Mouse (Mus musculus): ENCODE data around the gene Dnajc6. TPM values are rescaled to one million over a fixed set of nuclear protein-coding genes. Genes with fewer than 3 reads are reported as not detected.

Gene Dnajc6
- polyA plus RNA-seq, 1 experiment from 2014 or later = 0.78 TPM

- Histone ChIP-seq H3K9ac (ENCODE audit: low read length) (peak overlapping the region; percentile 57), H3K36me3 (ENCODE audit: control insufficient read depth, insufficient read depth, low read length) (no peaks in the 10 kb centered on the region), H3K9me3 (ENCODE audit: control insufficient read depth, low read length) (no peaks in the 10 kb centered on the region), H3K27ac (ENCODE audit: low read length) (no peak overlapping the region), H3K4me1 (replicated peaks; ENCODE audit: control insufficient read depth, insufficient read depth, low read length) (peaks cover 13% of the 10 kb centered on the region; the same call in 1 of the 2 replicates), H3K4me2 (ENCODE audit: low read depth, low read length) (peak overlapping the region; percentile 98), H3K27me3 (ENCODE audit: control insufficient read depth, insufficient read depth, low read depth, low read length) (peaks cover 28% of the 10 kb centered on the region), H3K4me3 (ENCODE audit: low read length) (peak overlapping the region; percentile 61)
- 2% methylated on average over 22 of the region's 28 CpGs for WGBS
- no peak for ATAC-seq (ENCODE audit: low read depth)
Measured at GRCm38 (mm10) chr4:101496188-101496533, 287 bp upstream of the Dnajc6 start.

GRCm38 (mm10) chr4:101497336-101497735, 888 bp downstream of the Dnajc6 start:
- peaks cover 13% of the 10 kb centered on the region; the same call in 1 of the 2 replicates for H3K4me1 ChIP-seq (replicated peaks; ENCODE audit: control insufficient read depth, insufficient read depth, low read length)
- no peak overlapping the region for H3K27ac ChIP-seq (ENCODE audit: low read length)
- H3K9ac ChIP-seq (ENCODE audit: low read length) = no peak overlapping the region
- H3K9me3 ChIP-seq (ENCODE audit: control insufficient read depth, low read length) = no peaks in the 10 kb centered on the region
- 3% methylated on average over 14 of the region's 14 CpGs for WGBS
- no peaks in the 10 kb centered on the region for H3K36me3 ChIP-seq (ENCODE audit: control insufficient read depth, insufficient read depth, low read length)
- H3K4me3 ChIP-seq (ENCODE audit: low read length) = peak overlapping the region; percentile 61
- peak overlapping the region; percentile 98 for H3K4me2 ChIP-seq (ENCODE audit: low read depth, low read length)
- ATAC-seq (ENCODE audit: low read depth) = no peak
- peaks cover 28% of the 10 kb centered on the region for H3K27me3 ChIP-seq (ENCODE audit: control insufficient read depth, insufficient read depth, low read depth, low read length)

- ATAC-seq (ENCODE audit: low read depth) = no peak
Measured at GRCm38 (mm10) chr4:101504470-101505007, 8.1 kb downstream of the Dnajc6 start.

GRCm38 (mm10) chr4:101505966-101506365, 9.5 kb downstream of the Dnajc6 start:
- no peak for ATAC-seq (ENCODE audit: low read depth)
- H3K27ac ChIP-seq (ENCODE audit: low read length) = no peak overlapping the region
- peaks cover 6% of the 10 kb centered on the region for H3K4me1 ChIP-seq (replicated peaks; ENCODE audit: control insufficient read depth, insufficient read depth, low read length)
- no peaks in the 10 kb centered on the region for H3K9me3 ChIP-seq (ENCODE audit: control insufficient read depth, low read length)
- no peak overlapping the region for H3K9ac ChIP-seq (ENCODE audit: low read length)
- H3K4me3 ChIP-seq (ENCODE audit: low read length) = no peak overlapping the region
- H3K36me3 ChIP-seq (ENCODE audit: control insufficient read depth, insufficient read depth, low read length) = no peaks in the 10 kb centered on the region
- 61% methylated on average over 2 of the region's 2 CpGs for WGBS
- H3K4me2 ChIP-seq (ENCODE audit: low read depth, low read length) = no peak overlapping the region
- H3K27me3 ChIP-seq (ENCODE audit: control insufficient read depth, insufficient read depth, low read depth, low read length) = peaks cover 9% of the 10 kb centered on the region; the same call in 1 of the 2 replicates

More at GRCm38 (mm10) chr4:101504470-101505007, 8.1 kb downstream of the Dnajc6 start:
- 75% methylated on average over 7 of the region's 7 CpGs for WGBS
- no peak overlapping the region for H3K4me2 ChIP-seq (ENCODE audit: low read depth, low read length)
- H3K27ac ChIP-seq (ENCODE audit: low read length) = no peak overlapping the region
- H3K9ac ChIP-seq (ENCODE audit: low read length) = no peak overlapping the region
- peaks cover 6% of the 10 kb centered on the region for H3K4me1 ChIP-seq (replicated peaks; ENCODE audit: control insufficient read depth, insufficient read depth, low read length)
- H3K27me3 ChIP-seq (ENCODE audit: control insufficient read depth, insufficient read depth, low read depth, low read length) = peaks cover 7% of the 10 kb centered on the region; the same call in 1 of the 2 replicates
- no peak overlapping the region for H3K4me3 ChIP-seq (ENCODE audit: low read length)
- H3K9me3 ChIP-seq (ENCODE audit: control insufficient read depth, low read length) = no peaks in the 10 kb centered on the region
- H3K36me3 ChIP-seq (ENCODE audit: control insufficient read depth, insufficient read depth, low read length) = no peaks in the 10 kb centered on the region

- H3K27ac ChIP-seq (ENCODE audit: low read length) = no peak overlapping the region
- H3K4me1 ChIP-seq (replicated peaks; ENCODE audit: control insufficient read depth, insufficient read depth, low read length) = peaks cover 6% of the 10 kb centered on the region
- H3K4me2 ChIP-seq (ENCODE audit: low read depth, low read length) = no peak overlapping the region
- no peaks in the 10 kb centered on the region for H3K9me3 ChIP-seq (ENCODE audit: control insufficient read depth, low read length)
- ATAC-seq (ENCODE audit: low read depth) = no peak
- H3K27me3 ChIP-seq (ENCODE audit: control insufficient read depth, insufficient read depth, low read depth, low read length) = peaks cover 9% of the 10 kb centered on the region; the same call in 1 of the 2 replicates
- H3K36me3 ChIP-seq (ENCODE audit: control insufficient read depth, insufficient read depth, low read length) = no peaks in the 10 kb centered on the region
- no peak overlapping the region for H3K4me3 ChIP-seq (ENCODE audit: low read length)
- no peak overlapping the region for H3K9ac ChIP-seq (ENCODE audit: low read length)
Measured at GRCm38 (mm10) chr4:101506372-101506771, 9.9 kb downstream of the Dnajc6 start.

GRCm38 (mm10) chr4:101507571-101508422, 11.3 kb downstream of the Dnajc6 start:
- Histone ChIP-seq H3K9ac (ENCODE audit: low read length) (peak overlapping the region; percentile 19), H3K4me3 (ENCODE audit: low read length) (peak overlapping the region; percentile 43), H3K36me3 (ENCODE audit: control insufficient read depth, insufficient read depth, low read length) (no peaks in the 10 kb centered on the region), H3K9me3 (ENCODE audit: control insufficient read depth, low read length) (no peaks in the 10 kb centered on the region), H3K4me1 (replicated peaks; ENCODE audit: control insufficient read depth, insufficient read depth, low read length) (peaks cover 6% of the 10 kb centered on the region), H3K4me2 (ENCODE audit: low read depth, low read length) (peak overlapping the region; percentile 60), H3K27ac (ENCODE audit: low read length) (no peak overlapping the region), H3K27me3 (ENCODE audit: control insufficient read depth, insufficient read depth, low read depth, low read length) (peaks cover 9% of the 10 kb centered on the region; the same call in 1 of the 2 replicates)
- 10% methylated on average over 24 of the region's 24 CpGs for WGBS
- ATAC-seq (ENCODE audit: low read depth) = no peak

GRCm38 (mm10) chr4:101508431-101508830, 12.0 kb downstream of the Dnajc6 start:
- Histone ChIP-seq H3K36me3 (ENCODE audit: control insufficient read depth, insufficient read depth, low read length) (no peaks in the 10 kb centered on the region), H3K9ac (ENCODE audit: low read length) (peak overlapping the region; percentile 8), H3K4me1 (replicated peaks; ENCODE audit: control insufficient read depth, insufficient read depth, low read length) (peaks cover 6% of the 10 kb centered on the region), H3K4me2 (ENCODE audit: low read depth, low read length) (peak overlapping the region; percentile 51), H3K27ac (ENCODE audit: low read length) (no peak overlapping the region), H3K4me3 (ENCODE audit: low read length) (peak overlapping the region; percentile 22), H3K9me3 (ENCODE audit: control insufficient read depth, low read length) (no peaks in the 10 kb centered on the region), H3K27me3 (ENCODE audit: control insufficient read depth, insufficient read depth, low read depth, low read length) (peaks cover 9% of the 10 kb centered on the region; the same call in 1 of the 2 replicates)
- 2% methylated on average over 10 of the region's 10 CpGs for WGBS
- no peak for ATAC-seq (ENCODE audit: low read depth)

GRCm38 (mm10) chr4:101508851-101509577, 12.6 kb downstream of the Dnajc6 start:
- ATAC-seq (ENCODE audit: low read depth) = peak; percentile 49; the same call in 1 of the 2 replicates
- Histone ChIP-seq H3K4me2 (ENCODE audit: low read depth, low read length) (peak overlapping the region; percentile 51), H3K9me3 (ENCODE audit: control insufficient read depth, low read length) (no peaks in the 10 kb centered on the region), H3K27me3 (ENCODE audit: control insufficient read depth, insufficient read depth, low read depth, low read length) (peaks cover 9% of the 10 kb centered on the region; the same call in 1 of the 2 replicates), H3K4me1 (replicated peaks; ENCODE audit: control insufficient read depth, insufficient read depth, low read length) (peaks cover 6% of the 10 kb centered on the region), H3K9ac (ENCODE audit: low read length) (peak overlapping the region; percentile 8), H3K27ac (ENCODE audit: low read length) (no peak overlapping the region), H3K36me3 (ENCODE audit: control insufficient read depth, insufficient read depth, low read length) (no peaks in the 10 kb centered on the region), H3K4me3 (ENCODE audit: low read length) (peak overlapping the region; percentile 22)
- WGBS = 7% methylated on average over 30 of the region's 30 CpGs
